Mouse (Mus musculus) midbrain, embryonic 16.5 days (tissue): ENCODE results near the gene Gm20503. TPM values are rescaled to one million over a fixed set of nuclear protein-coding genes. Genes with fewer than 3 reads are reported as not detected.

Experiments
- polyA plus RNA-seq: library from polyadenylated mRNA; unstranded; fragments of >200 nt; fragmentation: Nextera tagmentation; extraction: Ambion mirVana; gene quantifications from 2 replicates; pipeline ENCODE4 v1.2.1, GENCODE M21; 2015

The Gm20503 gene
- polyA plus RNA-seq, 1 experiment from 2014 or later, result 7.6 TPM

Other genes with a start within 250 kb of the Gm20503 start
- gene Olfr267, start 215.5 kb upstream of the Gm20503 start, polyA plus RNA-seq, result not detected in 2 replicates
- gene Ecpas, start 90.5 kb upstream of the Gm20503 start, polyA plus RNA-seq, result 33.2 and 38.6 TPM in 2 replicates
- 3.0 and 3.3 TPM in 2 replicates for gene Zkscan16, start 59.6 kb upstream of the Gm20503 start, polyA plus RNA-seq
- gene Ptgr1, start 16.1 kb upstream of the Gm20503 start, polyA plus RNA-seq, result 3.7 and 3.9 TPM in 2 replicates
- gene Dnajc25, start 8.1 kb upstream of the Gm20503 start, polyA plus RNA-seq, result 5.2 and 5.5 TPM in 2 replicates
- 219 and 224 TPM in 2 replicates for gene Gng10, start 31.9 kb downstream of the Gm20503 start, polyA plus RNA-seq
- gene AI481877, start 135.8 kb downstream of the Gm20503 start, polyA plus RNA-seq, result 0.04 TPM in 1 of 2 replicates, not detected in the other
- 18.1 and 22.2 TPM in 2 replicates for gene Ugcg, start 186.0 kb downstream of the Gm20503 start, polyA plus RNA-seq